Mouse (Mus musculus) kidney, embryonic 15.5 days (tissue): ENCODE measurements around the gene Olfr1331. TPM values are rescaled to one million over a fixed set of nuclear protein-coding genes. Genes with fewer than 3 reads are reported as not detected.
"Not testable (repeated sequence)": the region's sequence is repeated elsewhere in the genome, so short reads cannot be mapped to it uniquely, and the experiment has no call there.

Experiments
- ATAC-seq: fragments of 200-750 bp; cut with Nextera tagmentation; replicated peaks from 2 replicates; pipeline ENCODE4 v1.8.0; 2017; ENCODE audit warnings: moderate TSS enrichment; ENCODE audit not compliant: low FRiP score
- H3K27ac ChIP-seq: fragments of 300-500 bp; sonication (generic); 2 replicates; pipeline ENCODE4 v1.5.1; 2015; ENCODE audit warnings: mild to moderate bottlenecking, inconsistent platforms
- H3K27me3 ChIP-seq: fragments of 300-500 bp; sonication (generic); 2 replicates; pipeline ENCODE4 v1.6.1; 2015; ENCODE audit warnings: inconsistent platforms
- H3K36me3 ChIP-seq: fragments of 300-500 bp; sonication (generic); 2 replicates; pipeline ENCODE4 v1.6.1; 2015; ENCODE audit warnings: inconsistent platforms
- H3K4me1 ChIP-seq: fragments of 300-500 bp; sonication (generic); 2 replicates; pipeline ENCODE4 v1.6.1; 2015; ENCODE audit warnings: inconsistent platforms
- H3K4me2 ChIP-seq: fragments of 300-500 bp; sonication (generic); 2 replicates; pipeline ENCODE4 v1.6.1; 2015; ENCODE audit warnings: moderate library complexity, mild to moderate bottlenecking, inconsistent platforms
- H3K4me3 ChIP-seq: fragments of 300-500 bp; sonication (generic); replicated peaks from 2 replicates; pipeline ENCODE4 v1.5.1; 2015; ENCODE audit warnings: mild to moderate bottlenecking, inconsistent platforms
- H3K9ac ChIP-seq: fragments of 300-500 bp; sonication (generic); 2 replicates; pipeline ENCODE4 v1.6.1; 2015; ENCODE audit warnings: mild to moderate bottlenecking, inconsistent platforms
- H3K9me3 ChIP-seq: fragments of 300-500 bp; sonication (generic); replicated peaks from 2 replicates; pipeline ENCODE4 v1.6.1; 2016; ENCODE audit warnings: inconsistent platforms
- WGBS: fragments of 180-500 bp; shearing (Covaris S2); methylation state at CpG from one replicate; pipeline ENCODE4 v1.1.7; 2015; ENCODE audit warnings: mixed read lengths; 5-methylcytosine and 5-hydroxymethylcytosine counted together
- polyA plus RNA-seq: library from polyadenylated mRNA; unstranded; fragments of >200 nt; fragmentation: Nextera tagmentation; extraction: Ambion mirVana; gene quantifications from 2 replicates; pipeline ENCODE4 v1.2.1, GENCODE M21; 2015

Gene Olfr1331
- not detected in 2 replicates for polyA plus RNA-seq

DNA sequence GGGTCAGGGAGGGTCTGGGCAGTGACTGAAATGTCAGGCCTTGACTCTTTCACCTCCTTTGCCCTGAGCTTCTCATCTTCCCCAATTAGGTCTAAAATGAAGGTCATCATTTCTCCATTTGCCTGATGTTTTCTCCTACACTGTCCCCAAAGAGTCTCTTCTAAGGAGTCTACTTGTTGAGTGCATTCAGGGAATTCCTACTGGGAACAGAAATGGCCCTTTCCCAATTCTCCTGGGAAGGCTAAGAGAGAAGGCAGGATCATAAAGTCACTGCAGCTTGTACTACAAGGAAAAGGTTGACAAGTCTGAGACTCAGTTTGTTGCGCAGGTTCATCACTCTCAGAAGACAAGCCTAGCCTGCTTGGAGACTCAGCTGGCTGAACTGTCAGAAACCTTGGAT, at the start of gene Olfr1331:
Gene Olfr1331 (plus strand): TSS at position 301 of the 400 bp plus-strand sequence.
- Histone ChIP-seq H3K4me2 (no peak within 1 kb of the TSS), H3K27ac (no peak within 1 kb of the TSS), H3K4me3 (no peak within 1 kb of the TSS), H3K36me3 (no peaks in the 10 kb centered on the region), H3K9ac (no peak within 1 kb of the TSS), H3K27me3 (no peaks in the 10 kb centered on the region), H3K4me1 (no peaks in the 10 kb centered on the region), H3K9me3 (no peaks in the 10 kb centered on the region)
- ATAC-seq, result no peak
- 94% methylated on average over 1 of the region's 1 CpGs for WGBS

DNA sequence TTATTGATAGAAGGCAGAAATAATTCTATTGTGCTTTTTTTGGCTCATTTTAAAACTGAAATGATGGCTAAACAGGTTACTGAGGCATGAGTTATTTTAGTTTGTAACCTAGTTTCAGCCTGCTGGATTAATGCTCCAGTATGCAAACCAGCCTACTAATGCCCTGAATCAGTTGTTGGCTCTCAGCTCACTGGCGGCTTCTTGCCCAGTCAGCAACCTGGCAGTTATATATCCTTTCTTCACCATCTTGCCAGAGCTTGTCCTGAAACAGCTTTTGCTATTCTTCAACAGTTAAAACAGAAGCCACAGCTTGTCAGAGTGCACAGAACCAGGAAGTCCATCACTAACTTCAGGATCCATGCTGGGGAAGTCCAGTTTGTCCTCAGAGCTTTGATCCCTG, 45.5 kb upstream of the Olfr1331 start:
- ATAC-seq, result no peak
- H3K27me3 ChIP-seq, result no peaks in the 10 kb centered on the region
- H3K27ac ChIP-seq, result no peak overlapping the region
- H3K4me3 ChIP-seq, result no peak overlapping the region
- 88% methylated on average over 1 of the region's 1 CpGs for WGBS
- H3K36me3 ChIP-seq, result no peaks in the 10 kb centered on the region
- H3K9me3 ChIP-seq, result no peaks in the 10 kb centered on the region
- no peaks in the 10 kb centered on the region for H3K4me1 ChIP-seq
- H3K9ac ChIP-seq, result no peak overlapping the region
- no peak overlapping the region for H3K4me2 ChIP-seq

GRCm38 (mm10) chr4:118836179-118836578, 28.3 kb upstream of the Olfr1331 start, which contains the start of gene Olfr1333:
Gene Olfr1333, minus strand, starts transcription at chr4:118836279.
- H3K4me1 ChIP-seq, result no peaks in the 10 kb centered on the region
- no peak within 1 kb of the TSS for H3K9ac ChIP-seq
- WGBS, result 97% methylated on average over 1 of the region's 1 CpGs
- H3K4me3 ChIP-seq, result no peak within 1 kb of the TSS
- H3K27ac ChIP-seq, result no peak within 1 kb of the TSS
- H3K9me3 ChIP-seq, result no peaks in the 10 kb centered on the region
- no peak for ATAC-seq
- H3K36me3 ChIP-seq, result no peaks in the 10 kb centered on the region
- no peaks in the 10 kb centered on the region for H3K27me3 ChIP-seq
- no peak within 1 kb of the TSS for H3K4me2 ChIP-seq

DNA sequence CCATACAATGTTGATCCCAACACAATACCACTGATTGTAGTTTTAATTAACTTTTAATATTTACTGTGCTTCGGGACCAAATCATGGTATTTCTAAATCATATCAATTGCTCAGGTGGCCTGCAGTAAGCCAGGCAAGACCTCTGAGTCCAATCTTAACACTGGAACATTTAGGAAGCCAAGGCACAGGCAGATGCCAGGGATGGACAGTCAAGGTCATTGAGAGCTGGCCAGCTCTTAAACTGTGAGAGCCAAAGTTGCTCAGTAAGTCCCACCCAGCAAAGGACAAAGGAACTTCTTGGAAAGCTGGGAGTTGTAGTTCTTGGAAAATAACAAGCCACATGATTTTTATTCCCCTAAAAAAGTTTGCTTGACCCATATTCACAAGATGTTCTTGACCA, 2.7 kb upstream of the Olfr1331 start:
- Histone ChIP-seq H3K4me3 (no peak overlapping the region), H3K4me2 (no peak overlapping the region), H3K27ac (no peak overlapping the region), H3K9ac (no peak overlapping the region), H3K4me1 (no peaks in the 10 kb centered on the region), H3K36me3 (no peaks in the 10 kb centered on the region), H3K27me3 (no peaks in the 10 kb centered on the region), H3K9me3 (no peaks in the 10 kb centered on the region)
- WGBS, result 89% methylated on average over 1 of the region's 1 CpGs
- no peak for ATAC-seq

GRCm38 (mm10) chr4:118862704-118863103, 1.7 kb upstream of the Olfr1331 start:
- ATAC-seq, result no peak
- Histone ChIP-seq H3K9ac (no peak overlapping the region), H3K4me1 (no peaks in the 10 kb centered on the region), H3K4me2 (no peak overlapping the region), H3K36me3 (no peaks in the 10 kb centered on the region), H3K9me3 (no peaks in the 10 kb centered on the region), H3K27me3 (no peaks in the 10 kb centered on the region), H3K4me3 (no peak overlapping the region), H3K27ac (no peak overlapping the region)
- 73% methylated on average over 4 of the region's 4 CpGs for whole genome bisulfite sequencing

DNA sequence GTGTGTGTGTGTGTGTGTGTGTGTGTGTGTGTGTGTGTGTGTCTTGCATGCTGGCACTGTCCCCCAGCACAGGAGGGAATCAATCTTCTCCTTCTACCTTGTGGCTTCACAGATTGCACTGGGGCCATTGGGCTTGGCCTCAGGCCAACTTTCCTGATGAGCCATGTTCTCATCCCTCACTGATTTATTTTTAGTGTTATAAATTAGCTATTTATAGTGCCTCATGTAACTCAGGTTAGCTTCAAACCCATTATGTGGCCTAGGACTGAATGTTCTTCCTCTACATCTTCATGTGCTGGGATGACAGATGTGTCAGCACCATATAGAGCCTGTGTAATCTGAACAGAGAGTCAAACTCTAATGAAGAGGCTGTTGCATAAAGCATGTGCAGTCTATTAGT, 3.1 kb downstream of the Olfr1331 start:
- H3K27me3 ChIP-seq, result no peaks in the 10 kb centered on the region
- H3K27ac ChIP-seq, result no peak overlapping the region
- ATAC-seq, result no peak
- H3K9me3 ChIP-seq, result no peaks in the 10 kb centered on the region
- no peak overlapping the region for H3K4me3 ChIP-seq
- H3K4me1 ChIP-seq, result no peaks in the 10 kb centered on the region
- no peak overlapping the region for H3K9ac ChIP-seq
- H3K4me2 ChIP-seq, result no peak overlapping the region
- no peaks in the 10 kb centered on the region for H3K36me3 ChIP-seq

- no peak within 1 kb of the TSS for H3K4me3 ChIP-seq
- 78% methylated on average over 1 of the region's 1 CpGs for WGBS
- H3K4me1 ChIP-seq, result no peaks in the 10 kb centered on the region
- no peak for ATAC-seq
- H3K36me3 ChIP-seq, result no peaks in the 10 kb centered on the region
- H3K9me3 ChIP-seq, result no peaks in the 10 kb centered on the region
- no peak within 1 kb of the TSS for H3K9ac ChIP-seq
- no peak within 1 kb of the TSS for H3K27ac ChIP-seq
- no peak within 1 kb of the TSS for H3K4me2 ChIP-seq
- no peaks in the 10 kb centered on the region for H3K27me3 ChIP-seq
These were observed 23.8 kb downstream of the Olfr1331 start, which contains the start of gene Olfr1330 for GRCm38 (mm10) chr4:118888297-118888696. Gene Olfr1330, plus strand, starts transcription at chr4:118888597.

- Histone ChIP-seq H3K9ac (no peak overlapping the region), H3K4me1 (no peaks in the 10 kb centered on the region), H3K4me3 (no peak overlapping the region), H3K27ac (no peak overlapping the region), H3K36me3 (no peaks in the 10 kb centered on the region), H3K27me3 (no peaks in the 10 kb centered on the region), H3K9me3 (no peaks in the 10 kb centered on the region), H3K4me2 (no peak overlapping the region)
- 74% methylated on average over 2 of the region's 2 CpGs for WGBS
- no peak for ATAC-seq
These were observed 37.5 kb downstream of the Olfr1331 start for GRCm38 (mm10) chr4:118901981-118902380.

GRCm38 (mm10) chr4:118917365-118917764, 52.9 kb downstream of the Olfr1331 start, which contains the start of gene Olfr1329:
Gene Olfr1329, minus strand, starts transcription at chr4:118917465.
- WGBS, result 58% methylated on average over 2 of the region's 2 CpGs
- not testable (repeated sequence) for H3K9me3 ChIP-seq, H3K4me3 ChIP-seq, H3K27ac ChIP-seq, H3K27me3 ChIP-seq, H3K4me1 ChIP-seq, H3K9ac ChIP-seq, ATAC-seq, H3K4me2 ChIP-seq, H3K36me3 ChIP-seq

Other genes with a start within 250 kb of the Olfr1331 start
- 0.21 and 0.22 TPM in 2 replicates for gene Cfap57, start 243.9 kb upstream of the Olfr1331 start, polyA plus RNA-seq
- 148 and 163 TPM in 2 replicates for gene Ebna1bp2, start 243.8 kb upstream of the Olfr1331 start, polyA plus RNA-seq
- gene Olfr62, start 205.7 kb upstream of the Olfr1331 start, polyA plus RNA-seq, result not detected in 2 replicates
- gene Olfr1342, start 171.9 kb upstream of the Olfr1331 start, polyA plus RNA-seq, result 0.09 and 0.23 TPM in 2 replicates
- gene Olfr1341, start 161.1 kb upstream of the Olfr1331 start, polyA plus RNA-seq, result not detected in 2 replicates
- gene Olfr1340, start 144.5 kb upstream of the Olfr1331 start, polyA plus RNA-seq, result not detected in 2 replicates
- gene Olfr1339, start 132.5 kb upstream of the Olfr1331 start, polyA plus RNA-seq, result not detected in 2 replicates
- gene Olfr1338, start 105.9 kb upstream of the Olfr1331 start, polyA plus RNA-seq, result not detected in 2 replicates
- not detected in 2 replicates for gene Olfr1337, start 82.1 kb upstream of the Olfr1331 start, polyA plus RNA-seq
- gene Olfr1335, start 54.7 kb upstream of the Olfr1331 start, polyA plus RNA-seq, result not detected in 2 replicates
- gene Olfr1333, start 28.4 kb upstream of the Olfr1331 start, polyA plus RNA-seq, result not detected in 2 replicates
- gene Olfr1330, start 23.9 kb downstream of the Olfr1331 start, polyA plus RNA-seq, result not detected in 2 replicates
- gene Olfr1329, start 52.8 kb downstream of the Olfr1331 start, polyA plus RNA-seq, result not detected in 2 replicates
- not detected in 2 replicates for gene Olfr1328, start 74.0 kb downstream of the Olfr1331 start, polyA plus RNA-seq
- gene Lao1, start 96.9 kb downstream of the Olfr1331 start, polyA plus RNA-seq, result not detected in 2 replicates
- gene Slc2a1, start 244.1 kb downstream of the Olfr1331 start, polyA plus RNA-seq, result 78.5 and 91.6 TPM in 2 replicates